Mouse (Mus musculus): Measurements from ENCODE around the gene Cbfa2t3. TPM values are rescaled to one million over a fixed set of nuclear protein-coding genes. Genes with fewer than 3 reads are reported as not detected.

The Cbfa2t3 gene
- 12.2 and 12.4 TPM in 2 replicates for polyA plus RNA-seq (2016; fragmentation: Nextera tagmentation; extraction: Ambion mirVana)

DNA sequence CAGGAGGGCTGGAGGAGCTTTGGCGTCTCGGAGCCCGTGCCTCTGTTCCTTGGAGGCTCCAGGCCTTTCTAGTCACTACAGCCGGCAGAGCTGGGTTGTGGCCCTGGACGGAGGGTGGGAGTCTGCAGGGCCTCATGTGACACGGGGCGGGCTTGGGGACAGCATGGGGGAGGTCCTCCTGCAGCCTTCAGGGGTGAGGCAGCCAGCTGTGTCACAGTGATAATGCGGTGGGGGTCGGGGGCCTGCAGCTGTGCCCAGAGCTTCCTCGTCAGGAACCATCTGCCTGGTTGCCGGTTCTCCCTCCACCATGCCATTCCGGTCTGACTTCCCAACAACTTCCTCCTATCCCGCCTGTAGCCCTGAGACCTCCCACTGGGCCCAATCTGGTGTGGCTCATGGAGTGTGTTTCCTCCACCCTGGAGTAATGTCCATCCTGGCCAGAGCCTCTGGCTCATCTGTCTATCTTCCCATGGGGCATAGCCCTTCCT lies at the start of gene Cbfa2t3:
Gene Cbfa2t3, minus strand, starts transcription at position 105 of the 488 bp plus-strand sequence.
- H3K27ac ChIP-seq = no peak within 1 kb of the TSS

DNA sequence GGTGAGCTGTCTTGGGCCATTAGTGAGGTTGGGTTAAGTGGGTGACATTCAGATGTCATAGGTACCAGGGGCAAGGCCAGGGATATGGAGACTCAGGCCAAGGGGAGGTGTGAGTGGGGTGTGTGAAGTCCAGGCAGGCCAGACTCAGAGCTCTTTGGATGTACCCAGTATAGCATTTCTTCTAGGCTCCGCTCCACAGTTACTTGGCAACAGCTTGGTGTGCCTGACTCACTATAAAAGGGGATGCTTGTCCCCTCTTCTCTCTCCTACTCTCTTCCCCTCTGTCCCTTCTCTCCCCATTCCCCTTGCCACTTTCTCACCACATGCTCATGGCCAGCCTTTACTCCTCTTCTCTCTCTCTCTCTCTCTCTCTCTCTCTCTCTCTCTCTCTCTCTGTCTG lies 48.9 kb upstream of the Cbfa2t3 start:
- Histone ChIP-seq H3K27me3 (peaks cover 30% of the 10 kb centered on the region), H3K9me3 (no peaks in the 10 kb centered on the region), H3K27ac (no peak overlapping the region), H3K36me3 (replicated peaks) (no peaks in the 10 kb centered on the region), H3K4me1 (peaks cover 79% of the 10 kb centered on the region), H3K4me2 (no peak overlapping the region), H3K9ac (no peak overlapping the region), H3K4me3 (replicated peaks) (no peak overlapping the region)
- ATAC-seq (ENCODE audit: low FRiP score) = no peak
- 100% methylated on average over 1 of the region's 1 CpGs for WGBS

More for the DNA sequence above, at the start of gene Cbfa2t3:
- Histone ChIP-seq H3K9me3 (no peaks in the 10 kb centered on the region), H3K4me1 (no peaks in the 10 kb centered on the region; the same call in 1 of the 2 replicates), H3K4me3 (replicated peaks) (no peak within 1 kb of the TSS), H3K27me3 (peaks cover 4% of the 10 kb centered on the region; the same call in 1 of the 2 replicates), H3K36me3 (replicated peaks) (no peaks in the 10 kb centered on the region), H3K4me2 (no peak within 1 kb of the TSS), H3K9ac (no peak within 1 kb of the TSS)
- 73% methylated on average over 13 of the region's 13 CpGs for WGBS
- ATAC-seq (ENCODE audit: low FRiP score) = no peak

DNA sequence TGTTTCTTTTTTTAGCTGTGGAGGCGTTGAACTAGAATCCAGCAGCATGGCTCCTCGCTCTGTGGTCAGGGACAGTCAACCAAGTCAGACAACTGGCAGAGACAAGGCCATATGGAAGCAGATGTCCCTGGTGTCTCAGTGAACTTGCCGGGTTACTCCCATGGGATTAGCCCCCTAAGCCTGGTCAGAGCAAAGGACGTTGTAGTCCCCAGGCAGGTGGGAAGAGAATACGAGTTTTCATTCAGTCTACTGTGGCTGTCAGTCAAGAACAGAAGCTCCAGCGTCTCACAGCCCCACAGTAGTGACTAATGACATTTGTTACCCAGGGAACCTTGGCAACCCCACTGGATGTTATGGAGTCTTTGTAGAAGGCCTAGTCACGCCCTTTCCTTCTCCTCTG lies 47.5 kb upstream of the Cbfa2t3 start:
- Histone ChIP-seq H3K4me3 (replicated peaks) (no peak overlapping the region), H3K4me1 (peaks cover 88% of the 10 kb centered on the region), H3K36me3 (replicated peaks) (no peaks in the 10 kb centered on the region), H3K27ac (peak overlapping the region; percentile 97), H3K27me3 (peaks cover 29% of the 10 kb centered on the region), H3K9me3 (no peaks in the 10 kb centered on the region), H3K9ac (no peak overlapping the region), H3K4me2 (peak overlapping the region; percentile 43)
- 44% methylated on average over 7 of the region's 7 CpGs for WGBS
- no peak for ATAC-seq (ENCODE audit: low FRiP score)

DNA sequence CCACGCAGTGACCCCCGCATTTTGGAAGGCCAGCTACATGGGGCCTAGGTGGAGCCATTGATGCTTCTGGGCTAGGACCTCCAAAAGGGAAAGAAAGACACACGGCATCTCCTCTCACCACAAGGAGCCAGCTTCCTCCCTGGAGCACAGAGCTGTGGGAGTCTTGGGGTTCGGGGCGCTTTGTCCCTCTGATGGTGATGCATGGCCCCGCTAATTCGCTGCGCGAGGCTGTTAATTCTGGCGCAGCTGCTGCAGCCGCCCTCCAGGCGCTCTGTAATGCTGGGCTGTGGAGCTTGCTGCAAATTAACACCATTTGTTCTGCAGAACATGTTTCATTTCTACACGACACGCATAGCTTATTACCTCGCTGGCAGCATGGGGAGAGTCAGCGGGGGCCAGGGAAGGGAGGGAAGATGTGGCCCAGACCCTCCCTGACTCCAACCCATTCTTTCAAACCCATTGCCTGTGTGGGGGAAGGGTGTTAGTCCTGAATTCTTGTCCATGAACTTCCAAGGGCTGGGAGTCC lies 46.9 kb upstream of the Cbfa2t3 start:
- ATAC-seq (ENCODE audit: low FRiP score) = peak; percentile 80
- peak overlapping the region; percentile 97 for H3K27ac ChIP-seq
- peaks cover 83% of the 10 kb centered on the region for H3K4me1 ChIP-seq
- H3K4me2 ChIP-seq = peak overlapping the region; percentile 43
- H3K36me3 ChIP-seq (replicated peaks) = no peaks in the 10 kb centered on the region
- WGBS = 6% methylated on average over 16 of the region's 16 CpGs
- H3K9ac ChIP-seq = peak overlapping the region; percentile 42; the same call in 1 of the 2 replicates
- H3K27me3 ChIP-seq = peaks cover 35% of the 10 kb centered on the region
- peak overlapping the region; percentile 3; the same call in 1 of the 2 replicates for H3K4me3 ChIP-seq (replicated peaks)
- no peaks in the 10 kb centered on the region for H3K9me3 ChIP-seq

DNA sequence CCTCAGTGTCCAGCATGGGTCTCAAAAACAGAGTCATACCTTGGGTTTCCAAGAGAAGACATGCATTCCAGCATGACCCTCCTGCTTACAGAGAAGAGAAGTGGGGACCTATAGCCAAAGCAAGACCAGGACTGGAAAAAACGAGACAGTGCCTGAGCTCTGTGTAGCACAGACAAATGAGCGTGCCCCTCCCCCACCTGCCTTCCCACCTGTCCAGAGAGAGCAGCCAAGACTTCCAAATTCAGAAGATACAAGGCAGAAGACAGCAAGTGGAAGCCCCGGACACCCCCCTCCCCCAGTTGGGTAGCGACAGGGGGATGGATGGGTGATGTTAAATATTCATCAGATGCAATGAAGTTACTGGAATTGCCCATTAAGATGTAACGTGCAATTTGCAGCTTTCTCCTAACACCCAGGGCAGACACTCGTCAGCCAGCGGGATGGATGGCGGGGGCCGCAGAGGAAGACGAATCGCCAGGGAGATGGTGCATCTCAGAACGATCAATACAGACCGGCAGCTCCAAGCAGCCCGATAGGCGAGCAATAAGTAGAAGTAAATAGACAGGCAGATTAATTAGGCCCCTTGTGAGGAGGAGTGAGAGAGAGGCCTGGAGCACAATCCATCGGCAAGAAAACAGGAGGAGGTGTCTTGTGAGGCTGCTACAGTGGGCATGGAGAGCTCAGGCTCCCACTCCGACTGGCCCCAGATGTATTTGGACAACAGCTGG lies 46.3 kb upstream of the Cbfa2t3 start:
- Histone ChIP-seq H3K9ac (peak overlapping the region; percentile 42; the same call in 1 of the 2 replicates), H3K27me3 (peaks cover 41% of the 10 kb centered on the region), H3K9me3 (no peaks in the 10 kb centered on the region), H3K27ac (peak overlapping the region; percentile 97), H3K4me1 (peaks cover 78% of the 10 kb centered on the region), H3K4me2 (peak overlapping the region; percentile 43), H3K4me3 (replicated peaks) (peak overlapping the region; percentile 3; the same call in 1 of the 2 replicates), H3K36me3 (replicated peaks) (no peaks in the 10 kb centered on the region)
- 17% methylated on average over 17 of the region's 17 CpGs for WGBS
- ATAC-seq (ENCODE audit: low FRiP score) = peak; percentile 66

DNA sequence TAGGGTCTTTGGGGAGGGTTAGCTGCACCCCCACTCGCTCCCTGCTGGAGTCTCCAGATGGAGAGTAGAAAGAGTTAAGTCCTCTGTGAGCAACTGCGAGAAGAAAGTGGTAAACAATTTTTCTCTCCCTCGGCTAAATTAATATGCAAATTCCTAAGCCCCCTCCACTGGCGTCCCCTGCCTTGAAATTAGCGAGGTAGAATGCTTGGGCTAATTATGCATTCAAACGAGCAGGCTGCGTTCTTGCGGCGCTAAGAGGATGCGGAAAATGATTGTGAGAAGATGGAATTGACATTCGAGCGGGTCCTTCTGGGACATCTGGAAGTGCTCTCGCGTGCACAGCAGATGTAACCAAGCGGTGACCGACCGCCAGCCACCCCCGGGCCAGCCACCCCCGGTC lies 43.6 kb upstream of the Cbfa2t3 start:
- Histone ChIP-seq H3K27ac (peak overlapping the region; percentile 90), H3K9ac (peak overlapping the region; percentile 0; the same call in 1 of the 2 replicates), H3K9me3 (no peaks in the 10 kb centered on the region), H3K4me1 (peaks cover 89% of the 10 kb centered on the region), H3K36me3 (replicated peaks) (no peaks in the 10 kb centered on the region), H3K4me3 (replicated peaks) (no peak overlapping the region), H3K27me3 (peaks cover 52% of the 10 kb centered on the region), H3K4me2 (peak overlapping the region; percentile 41)
- no peak; the same call in 1 of the 2 replicates for ATAC-seq (ENCODE audit: low FRiP score)
- WGBS = 9% methylated on average over 19 of the region's 19 CpGs

DNA sequence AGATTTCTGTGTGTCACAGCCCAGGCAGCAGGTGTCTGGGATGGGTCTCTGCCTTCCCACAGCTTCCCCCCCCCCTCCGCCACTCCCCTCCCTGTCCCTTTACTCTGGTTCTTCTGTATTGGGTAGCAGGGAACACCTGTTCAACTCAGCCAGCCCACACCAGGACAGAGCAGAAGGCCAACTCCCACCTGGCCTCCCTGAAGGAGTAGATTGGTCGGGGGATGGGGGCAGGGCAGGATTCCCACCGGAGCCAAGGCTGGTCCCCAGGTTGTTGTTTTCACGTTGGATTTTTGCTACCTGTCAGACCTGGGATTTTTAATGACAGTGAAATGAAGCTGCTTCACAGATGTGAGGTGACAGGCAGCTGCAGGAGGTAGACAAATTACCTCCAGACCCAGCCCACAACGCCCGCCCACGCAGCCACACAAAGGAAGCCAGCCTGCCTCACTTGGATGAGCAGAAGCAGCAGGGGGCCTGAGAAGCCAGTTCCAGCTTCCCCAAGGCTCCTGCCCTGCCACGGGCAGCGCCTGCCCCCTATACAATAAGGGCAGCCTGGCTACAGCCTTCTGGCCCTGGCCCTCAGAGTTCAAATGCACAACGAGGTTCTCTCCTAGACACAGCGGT lies 40.3 kb upstream of the Cbfa2t3 start:
- Histone ChIP-seq H3K9ac (0 out of 2 replicates have a peak overlapping the region, but pooled peaks have one; percentile 17), H3K27me3 (peaks cover 40% of the 10 kb centered on the region), H3K36me3 (replicated peaks) (no peaks in the 10 kb centered on the region), H3K4me3 (replicated peaks) (no peak overlapping the region), H3K4me1 (peaks cover 83% of the 10 kb centered on the region), H3K4me2 (no peak overlapping the region), H3K9me3 (no peaks in the 10 kb centered on the region), H3K27ac (peak overlapping the region; percentile 74)
- WGBS = 19% methylated on average over 11 of the region's 11 CpGs
- ATAC-seq (ENCODE audit: low FRiP score) = no peak

DNA sequence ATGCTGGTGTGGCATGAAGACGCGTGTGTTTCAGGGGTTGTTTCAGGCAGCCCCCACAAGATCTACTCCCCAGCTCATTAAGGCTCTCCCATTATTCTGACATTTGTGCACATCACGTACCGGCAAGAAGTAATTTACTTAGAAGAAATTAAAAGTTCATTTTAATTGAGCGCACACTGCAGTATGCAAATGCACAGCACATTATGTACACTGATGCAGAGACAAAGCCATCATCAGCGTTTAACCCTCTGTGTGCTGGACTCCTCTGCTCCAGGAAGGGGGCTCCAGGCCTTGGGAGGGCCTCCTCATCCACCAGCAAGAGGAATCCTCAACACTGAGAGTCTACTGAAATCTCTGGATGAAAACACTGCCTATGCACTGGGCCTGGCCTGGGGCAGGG lies 39.0 kb upstream of the Cbfa2t3 start:
- Histone ChIP-seq H3K36me3 (replicated peaks) (no peaks in the 10 kb centered on the region), H3K9ac (no peak overlapping the region), H3K27ac (peak overlapping the region; percentile 76), H3K4me3 (replicated peaks) (no peak overlapping the region), H3K9me3 (no peaks in the 10 kb centered on the region), H3K27me3 (peaks cover 48% of the 10 kb centered on the region), H3K4me1 (peaks cover 75% of the 10 kb centered on the region), H3K4me2 (no peak overlapping the region)
- 41% methylated on average over 6 of the region's 6 CpGs for WGBS
- 0 out of 2 replicates have a peak, but pooled peaks have one; percentile 24 for ATAC-seq (ENCODE audit: low FRiP score)

DNA sequence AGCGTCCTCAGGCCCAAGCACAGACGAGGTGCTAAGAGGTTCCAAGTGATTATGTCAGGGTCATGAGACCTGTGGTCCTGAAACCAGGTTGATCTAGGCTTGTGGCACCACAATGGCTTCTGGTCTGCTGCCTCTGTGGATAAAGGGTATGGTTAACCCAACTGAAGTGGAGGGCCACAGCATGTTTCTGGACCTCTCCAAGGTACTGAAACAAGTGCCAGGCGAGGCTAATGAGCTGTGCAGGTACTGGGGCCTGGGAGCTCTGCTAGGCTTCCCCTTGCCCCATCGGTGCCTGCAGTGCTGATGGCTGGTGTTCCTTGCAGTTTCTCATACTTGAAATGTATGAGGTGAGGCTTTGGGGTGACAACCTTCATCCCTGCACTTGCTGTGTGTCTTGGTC lies 38.2 kb upstream of the Cbfa2t3 start:
- H3K4me2 ChIP-seq = no peak overlapping the region
- H3K36me3 ChIP-seq (replicated peaks) = no peaks in the 10 kb centered on the region
- H3K4me3 ChIP-seq (replicated peaks) = no peak overlapping the region
- no peak overlapping the region for H3K9ac ChIP-seq
- no peaks in the 10 kb centered on the region for H3K9me3 ChIP-seq
- WGBS = 43% methylated on average over 4 of the region's 4 CpGs
- ATAC-seq (ENCODE audit: low FRiP score) = no peak
- H3K4me1 ChIP-seq = peaks cover 67% of the 10 kb centered on the region
- peaks cover 48% of the 10 kb centered on the region for H3K27me3 ChIP-seq
- H3K27ac ChIP-seq = peak overlapping the region; percentile 76

DNA sequence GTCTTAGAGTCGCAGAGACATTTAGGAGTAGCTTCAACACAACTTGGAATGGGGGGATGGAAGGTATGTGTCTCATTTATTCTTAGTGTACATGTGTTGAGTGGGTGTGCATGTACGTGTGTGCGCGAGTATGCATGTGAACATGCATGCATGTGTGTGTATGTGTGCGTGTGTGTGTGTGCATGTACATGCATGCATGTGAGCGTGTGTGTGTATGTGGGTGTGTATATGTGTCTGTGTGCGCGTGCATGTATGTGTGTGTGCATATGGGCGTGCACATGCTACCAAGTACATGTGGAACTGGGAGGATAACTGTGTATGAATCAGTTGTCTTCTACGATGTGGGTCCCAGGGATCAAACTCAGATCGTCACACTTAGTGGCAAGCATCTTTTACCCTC lies 37.7 kb upstream of the Cbfa2t3 start:
- H3K4me3 ChIP-seq (replicated peaks) = no peak overlapping the region
- no peak overlapping the region for H3K9ac ChIP-seq
- H3K4me1 ChIP-seq = peaks cover 63% of the 10 kb centered on the region
- no peak overlapping the region for H3K4me2 ChIP-seq
- ATAC-seq (ENCODE audit: low FRiP score) = no peak
- H3K9me3 ChIP-seq = no peaks in the 10 kb centered on the region
- peak overlapping the region; percentile 76; the same call in 1 of the 2 replicates for H3K27ac ChIP-seq
- no peaks in the 10 kb centered on the region for H3K36me3 ChIP-seq (replicated peaks)
- WGBS = 92% methylated on average over 11 of the region's 11 CpGs
- peaks cover 45% of the 10 kb centered on the region for H3K27me3 ChIP-seq

DNA sequence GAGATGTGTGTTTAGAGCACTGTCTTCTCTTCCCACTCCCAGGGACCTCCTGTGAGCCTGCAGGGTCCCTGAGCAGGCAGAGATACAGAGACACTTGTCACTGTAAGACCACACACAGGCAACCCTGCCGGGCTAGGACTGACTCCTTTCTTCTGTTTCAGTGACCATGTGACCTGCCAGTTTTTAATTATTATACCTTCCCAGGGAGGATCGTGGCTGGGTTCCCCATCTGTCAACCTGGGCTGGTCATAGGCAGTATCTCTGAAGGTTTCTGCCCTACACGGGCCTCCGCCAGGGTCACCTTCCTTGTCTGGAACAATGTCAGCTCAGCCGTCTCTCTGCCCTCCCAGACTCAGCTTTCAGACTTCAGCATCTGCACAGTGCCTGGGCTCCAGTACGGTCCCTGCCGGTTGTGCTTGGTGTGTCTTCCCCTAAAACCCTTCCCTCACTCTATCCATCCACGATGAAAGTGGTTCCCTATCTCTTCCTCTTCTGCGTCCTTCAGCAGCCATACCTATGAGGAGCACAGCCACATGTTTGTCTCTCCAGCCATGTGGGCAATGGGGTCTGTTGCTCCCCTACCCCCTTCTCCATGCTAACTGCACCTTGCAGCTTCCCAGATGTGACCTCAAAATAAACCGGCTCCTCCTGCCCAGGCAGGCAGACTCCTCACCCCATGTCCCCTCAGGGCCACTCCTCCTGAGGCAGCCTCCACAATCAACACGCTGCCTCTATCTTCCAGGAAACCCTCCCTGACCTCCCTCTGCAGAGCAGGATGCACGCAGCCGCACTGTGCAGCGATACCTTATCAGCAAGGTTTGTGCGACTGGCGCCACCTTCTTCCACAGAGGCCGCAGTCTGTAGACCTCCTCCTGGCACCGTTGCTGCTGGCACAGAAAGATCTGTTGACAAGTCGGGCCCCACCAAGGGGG lies 36.9 kb upstream of the Cbfa2t3 start:
- 68% methylated on average over 19 of the region's 19 CpGs for WGBS
- H3K9ac ChIP-seq = no peak overlapping the region

More for the DNA sequence above, 36.9 kb upstream of the Cbfa2t3 start:
- Histone ChIP-seq H3K4me3 (replicated peaks) (no peak overlapping the region), H3K27me3 (peaks cover 37% of the 10 kb centered on the region), H3K4me1 (peaks cover 60% of the 10 kb centered on the region), H3K4me2 (no peak overlapping the region), H3K36me3 (replicated peaks) (no peaks in the 10 kb centered on the region), H3K9me3 (no peaks in the 10 kb centered on the region), H3K27ac (peak overlapping the region; percentile 38)
- ATAC-seq (ENCODE audit: low FRiP score) = no peak
